Mouse (Mus musculus) embryonic facial prominence, embryonic 12.5 days (tissue): Measurements from ENCODE around the gene Tbc1d10b. TPM values are rescaled to one million over a fixed set of nuclear protein-coding genes. Genes with fewer than 3 reads are reported as not detected.

Source experiments
- ATAC-seq: fragments of 200-750 bp; cut with Nextera tagmentation; 2 replicates; pipeline ENCODE4 v1.8.0; 2017; ENCODE audit not compliant: insufficient number of reproducible peaks, insufficient read depth, low FRiP score, low TSS enrichment
- H3K27ac ChIP-seq: fragments of 300-500 bp; sonication (generic); 2 replicates; pipeline ENCODE4 v1.5.1; 2016; ENCODE audit warnings: mild to moderate bottlenecking
- H3K27me3 ChIP-seq: fragments of 300-500 bp; sonication (generic); 2 replicates; pipeline ENCODE4 v1.6.1; 2016; ENCODE audit warnings: mild to moderate bottlenecking, moderate library complexity
- H3K36me3 ChIP-seq: fragments of 300-500 bp; sonication (generic); 2 replicates; pipeline ENCODE4 v1.6.1; 2016; ENCODE audit warnings: mild to moderate bottlenecking
- H3K4me1 ChIP-seq: fragments of 300-500 bp; sonication (generic); 2 replicates; pipeline ENCODE4 v1.6.1; 2016
- H3K4me2 ChIP-seq: fragments of 300-500 bp; sonication (generic); replicated peaks from 2 replicates; pipeline ENCODE4 v1.6.1; 2016; ENCODE audit warnings: mild to moderate bottlenecking, moderate library complexity
- H3K4me3 ChIP-seq: fragments of 300-500 bp; sonication (generic); 2 replicates; pipeline ENCODE4 v1.5.1; 2016; ENCODE audit warnings: mild to moderate bottlenecking
- H3K9ac ChIP-seq: fragments of 300-500 bp; sonication (generic); 2 replicates; pipeline ENCODE4 v1.6.1; 2016; ENCODE audit warnings: mild to moderate bottlenecking, moderate library complexity
- H3K9me3 ChIP-seq: fragments of 300-500 bp; sonication (generic); 2 replicates; pipeline ENCODE4 v1.6.1; 2016; ENCODE audit warnings: mild to moderate bottlenecking, moderate library complexity
- WGBS: fragments of 180-500 bp; shearing (Covaris S2); methylation state at CpG from one replicate; pipeline ENCODE4 v1.1.7; 2016; 5-methylcytosine and 5-hydroxymethylcytosine counted together
- polyA plus RNA-seq: library from polyadenylated mRNA; unstranded; fragments of >200 nt; fragmentation: Nextera tagmentation; extraction: Ambion mirVana; gene quantifications from 2 replicates; pipeline ENCODE4 v1.2.1, GENCODE M21; 2016

Tbc1d10b gene
- polyA plus RNA-seq, 1 experiment from 2014 or later, result 41.1 TPM

- WGBS, result 83% methylated on average over 6 of the region's 6 CpGs
- H3K4me1 ChIP-seq, result no peaks in the 10 kb centered on the region
- H3K27me3 ChIP-seq, result no peaks in the 10 kb centered on the region
- 0 out of 2 replicates have a peak, but pooled peaks cover 6% of the 10 kb centered on the region for H3K36me3 ChIP-seq
- H3K27ac ChIP-seq, result no peak overlapping the region
- H3K9me3 ChIP-seq, result 0 out of 2 replicates have a peak, but pooled peaks cover 4% of the 10 kb centered on the region
- ATAC-seq, result no peak
- H3K4me2 ChIP-seq, result no peak overlapping the region
- H3K4me3 ChIP-seq, result no peak overlapping the region
- H3K9ac ChIP-seq, result no peak overlapping the region
These were observed 15.5 kb upstream of the Tbc1d10b start for GRCm38 (mm10) chr7:127223515-127224478.

DNA sequence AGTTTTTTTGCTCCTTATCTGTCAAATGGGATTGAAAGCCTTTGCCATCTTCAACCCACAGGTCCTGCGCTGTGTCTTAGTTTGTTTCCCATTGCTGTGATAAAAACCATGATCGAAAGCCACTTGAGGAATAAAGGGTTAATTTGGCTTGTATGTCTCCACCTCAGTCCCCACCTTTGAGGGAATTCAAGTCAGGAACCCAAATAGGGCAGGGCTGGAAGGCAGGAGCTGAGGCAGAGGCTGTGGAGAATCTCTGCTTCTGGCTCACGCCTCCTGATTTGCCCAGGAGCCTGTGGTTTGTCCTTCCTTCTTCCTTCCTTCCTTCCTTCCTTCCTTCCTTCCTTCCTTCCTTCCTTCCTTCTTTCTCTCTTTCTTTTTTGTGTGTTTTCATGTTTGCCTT is 14.8 kb upstream of the Tbc1d10b start:
- no peak for ATAC-seq
- Histone ChIP-seq H3K9ac (no peak overlapping the region), H3K4me2 (no peak overlapping the region), H3K27ac (no peak overlapping the region), H3K27me3 (no peaks in the 10 kb centered on the region), H3K36me3 (0 out of 2 replicates have a peak, but pooled peaks cover 6% of the 10 kb centered on the region), H3K4me1 (no peaks in the 10 kb centered on the region), H3K9me3 (0 out of 2 replicates have a peak, but pooled peaks cover 4% of the 10 kb centered on the region), H3K4me3 (no peak overlapping the region)
- 99% methylated on average over 3 of the region's 3 CpGs for WGBS

DNA sequence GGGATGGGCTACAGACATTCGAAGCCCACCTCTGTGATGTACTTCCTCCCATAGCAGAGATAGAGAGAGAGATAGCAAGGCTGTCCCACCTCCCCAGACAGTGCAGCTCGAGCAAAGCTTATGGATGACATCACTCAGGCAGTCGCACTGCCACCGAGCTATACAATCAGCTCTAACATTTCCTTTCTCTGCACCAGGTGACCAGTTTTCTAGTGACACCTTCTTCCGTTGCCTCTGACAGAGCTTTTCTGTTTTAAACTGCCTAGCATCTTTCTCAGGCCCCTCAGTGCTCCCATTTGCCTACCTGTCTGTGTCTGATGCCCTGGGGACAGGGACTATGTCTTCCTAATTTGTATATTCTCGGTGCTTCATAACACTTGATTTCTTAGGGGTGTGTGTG is 12.2 kb upstream of the Tbc1d10b start:
- Histone ChIP-seq H3K9me3 (0 out of 2 replicates have a peak, but pooled peaks cover 4% of the 10 kb centered on the region), H3K36me3 (0 out of 2 replicates have a peak, but pooled peaks cover 2% of the 10 kb centered on the region), H3K4me1 (no peaks in the 10 kb centered on the region), H3K9ac (no peak overlapping the region), H3K27ac (no peak overlapping the region), H3K4me2 (no peak overlapping the region), H3K4me3 (no peak overlapping the region), H3K27me3 (no peaks in the 10 kb centered on the region)
- no peak for ATAC-seq
- 76% methylated on average over 6 of the region's 6 CpGs for WGBS

- peaks cover 11% of the 10 kb centered on the region; the same call in 1 of the 2 replicates for H3K27me3 ChIP-seq
- H3K4me3 ChIP-seq, result no peak overlapping the region
- 0 out of 2 replicates have a peak, but pooled peaks cover 4% of the 10 kb centered on the region for H3K9me3 ChIP-seq
- no peak overlapping the region for H3K4me2 ChIP-seq
- no peak overlapping the region for H3K9ac ChIP-seq
- WGBS, result 93% methylated on average over 4 of the region's 4 CpGs
- H3K27ac ChIP-seq, result no peak overlapping the region
- no peak for ATAC-seq
- H3K4me1 ChIP-seq, result peaks cover 5% of the 10 kb centered on the region; the same call in 1 of the 2 replicates
- H3K36me3 ChIP-seq, result no peaks in the 10 kb centered on the region
These were observed 10.4 kb upstream of the Tbc1d10b start for GRCm38 (mm10) chr7:127218670-127219069.

DNA sequence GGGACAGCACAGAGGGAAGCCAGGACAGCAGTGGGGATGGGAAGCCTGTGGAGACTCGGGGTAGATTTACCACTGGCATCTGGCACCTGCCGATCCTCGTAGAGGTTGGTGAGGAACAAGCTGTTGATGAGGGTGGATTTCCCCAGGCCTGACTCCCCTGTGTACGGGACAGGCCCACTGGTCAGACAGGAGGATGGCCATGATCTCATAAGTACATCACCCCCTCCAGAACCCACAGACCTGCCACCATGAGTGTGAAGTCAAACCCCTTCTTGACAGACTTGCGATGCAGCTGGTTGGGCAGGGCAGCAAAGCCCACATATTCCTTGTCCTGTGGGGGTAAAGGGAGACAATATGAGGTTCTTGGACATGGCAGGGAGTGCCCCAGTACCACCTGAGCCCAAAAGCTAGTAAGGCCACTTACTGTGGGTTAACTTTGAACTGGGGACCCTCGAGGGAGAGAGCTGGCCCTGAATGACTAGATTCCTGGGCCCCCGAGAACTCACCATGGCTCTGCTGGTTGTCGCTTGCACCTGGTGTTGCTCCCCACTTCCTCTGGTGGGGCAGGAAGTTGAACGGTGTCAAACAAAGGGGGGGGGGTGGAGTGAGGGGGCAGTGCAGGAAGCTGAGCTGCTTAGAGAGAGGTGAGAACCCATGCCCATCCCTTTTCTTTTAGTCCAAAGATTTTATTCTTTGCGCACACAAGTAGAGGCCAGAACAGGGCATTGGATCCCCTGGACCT is 9.8 kb upstream of the Tbc1d10b start:
- no peak overlapping the region for H3K27ac ChIP-seq
- peaks cover 12% of the 10 kb centered on the region; the same call in 1 of the 2 replicates for H3K27me3 ChIP-seq
- H3K9ac ChIP-seq, result no peak overlapping the region
- H3K4me1 ChIP-seq, result peaks cover 5% of the 10 kb centered on the region; the same call in 1 of the 2 replicates
- H3K4me2 ChIP-seq, result no peak overlapping the region
- WGBS, result 78% methylated on average over 10 of the region's 10 CpGs
- H3K9me3 ChIP-seq, result 0 out of 2 replicates have a peak, but pooled peaks cover 4% of the 10 kb centered on the region
- H3K4me3 ChIP-seq, result no peak overlapping the region
- no peaks in the 10 kb centered on the region for H3K36me3 ChIP-seq
- no peak for ATAC-seq

DNA sequence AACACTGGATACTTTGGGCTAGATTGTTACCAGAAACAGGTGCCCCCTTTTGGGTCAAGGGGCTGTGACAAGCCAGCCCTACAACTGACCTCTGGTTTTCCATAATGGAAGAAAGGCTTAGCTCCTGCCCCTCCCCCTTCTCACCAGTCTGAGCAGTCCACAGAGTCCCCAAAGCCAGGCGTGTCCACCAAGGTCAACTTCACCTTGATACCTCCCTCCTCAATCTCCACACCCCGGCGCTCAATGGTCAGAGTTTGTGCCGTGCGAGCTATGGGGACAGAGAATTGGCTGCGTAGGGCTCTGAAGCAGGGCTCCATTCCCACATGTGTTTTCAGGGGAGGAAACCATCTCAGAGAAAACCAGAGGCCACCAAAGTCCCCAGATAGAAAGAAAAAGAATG is 9.2 kb upstream of the Tbc1d10b start:
- H3K9me3 ChIP-seq, result 0 out of 2 replicates have a peak, but pooled peaks cover 4% of the 10 kb centered on the region
- peaks cover 12% of the 10 kb centered on the region; the same call in 1 of the 2 replicates for H3K27me3 ChIP-seq
- H3K4me3 ChIP-seq, result no peak overlapping the region
- WGBS, result 91% methylated on average over 6 of the region's 6 CpGs
- H3K9ac ChIP-seq, result no peak overlapping the region
- peaks cover 5% of the 10 kb centered on the region; the same call in 1 of the 2 replicates for H3K4me1 ChIP-seq
- H3K36me3 ChIP-seq, result no peaks in the 10 kb centered on the region
- no peak for ATAC-seq
- no peak overlapping the region for H3K27ac ChIP-seq
- no peak overlapping the region for H3K4me2 ChIP-seq

DNA sequence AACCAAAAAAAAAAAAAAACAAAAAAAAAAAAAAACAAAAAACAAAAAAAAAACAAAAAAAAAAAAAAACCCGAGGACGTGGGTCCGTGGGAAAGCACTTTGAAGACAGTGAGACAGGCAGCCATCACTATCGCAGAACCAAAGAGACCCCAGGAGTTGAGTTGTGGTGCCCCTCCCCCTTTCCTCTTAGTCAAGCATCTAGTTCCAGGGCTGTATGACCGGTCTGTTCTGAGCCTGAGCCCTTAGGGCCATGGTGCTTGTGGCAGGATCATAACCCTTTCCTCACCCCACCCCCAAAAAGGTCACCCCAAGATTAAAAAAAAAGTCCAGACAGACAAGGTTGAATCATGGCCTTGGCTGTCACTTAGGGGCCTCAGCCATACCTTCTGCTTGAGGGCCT is 8.0 kb upstream of the Tbc1d10b start:
- no peak overlapping the region for H3K9ac ChIP-seq
- H3K4me2 ChIP-seq, result no peak overlapping the region
- no peaks in the 10 kb centered on the region for H3K9me3 ChIP-seq
- 72% methylated on average over 5 of the region's 5 CpGs for WGBS
- H3K36me3 ChIP-seq, result no peaks in the 10 kb centered on the region
- no peak overlapping the region for H3K27ac ChIP-seq
- no peak overlapping the region for H3K4me3 ChIP-seq
- H3K27me3 ChIP-seq, result peaks cover 12% of the 10 kb centered on the region; the same call in 1 of the 2 replicates
- peaks cover 5% of the 10 kb centered on the region; the same call in 1 of the 2 replicates for H3K4me1 ChIP-seq
- no peak for ATAC-seq

- H3K27ac ChIP-seq, result 0 out of 2 replicates have a peak overlapping the region, but pooled peaks have one; percentile 11
- H3K4me1 ChIP-seq, result peaks cover 5% of the 10 kb centered on the region; the same call in 1 of the 2 replicates
- ATAC-seq, result peak; percentile 12; the same call in 1 of the 2 replicates
- H3K9ac ChIP-seq, result peak overlapping the region; percentile 49; the same call in 1 of the 2 replicates
- peak overlapping the region; percentile 29 for H3K4me3 ChIP-seq
- no peaks in the 10 kb centered on the region for H3K9me3 ChIP-seq
- H3K4me2 ChIP-seq, result peak overlapping the region; percentile 49
- H3K27me3 ChIP-seq, result peaks cover 12% of the 10 kb centered on the region; the same call in 1 of the 2 replicates
- 22% methylated on average over 33 of the region's 33 CpGs for WGBS
- no peaks in the 10 kb centered on the region for H3K36me3 ChIP-seq
These were observed 7.0 kb upstream of the Tbc1d10b start for GRCm38 (mm10) chr7:127214981-127215871.

DNA sequence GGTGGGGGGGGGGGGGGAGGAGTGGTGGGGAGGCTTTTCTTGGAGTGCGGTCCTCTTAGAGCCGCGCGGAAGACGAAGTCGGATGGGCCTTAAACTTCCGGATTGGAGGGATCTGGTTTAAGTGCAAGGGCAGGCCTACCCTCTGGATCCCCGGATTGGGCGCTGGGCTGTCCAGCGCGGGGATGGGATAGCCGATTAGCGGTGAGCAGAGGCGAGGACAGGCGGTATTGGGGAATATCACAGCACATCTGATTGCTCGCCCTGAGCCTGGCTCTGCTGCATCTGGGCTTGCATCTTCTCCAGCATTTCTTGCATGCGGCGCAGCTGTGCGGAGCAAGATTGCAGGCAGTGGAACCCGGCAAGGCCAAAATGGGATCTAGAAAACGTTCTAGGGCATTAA is 6.3 kb upstream of the Tbc1d10b start:
- H3K27ac ChIP-seq, result no peak overlapping the region
- H3K27me3 ChIP-seq, result peaks cover 12% of the 10 kb centered on the region; the same call in 1 of the 2 replicates
- H3K9ac ChIP-seq, result peak overlapping the region; percentile 49
- no peaks in the 10 kb centered on the region for H3K36me3 ChIP-seq
- peak overlapping the region; percentile 29; the same call in 1 of the 2 replicates for H3K4me3 ChIP-seq
- peaks cover 5% of the 10 kb centered on the region; the same call in 1 of the 2 replicates for H3K4me1 ChIP-seq
- ATAC-seq, result no peak
- H3K9me3 ChIP-seq, result no peaks in the 10 kb centered on the region
- H3K4me2 ChIP-seq, result peak overlapping the region; percentile 49
- 21% methylated on average over 21 of the region's 21 CpGs for WGBS

DNA sequence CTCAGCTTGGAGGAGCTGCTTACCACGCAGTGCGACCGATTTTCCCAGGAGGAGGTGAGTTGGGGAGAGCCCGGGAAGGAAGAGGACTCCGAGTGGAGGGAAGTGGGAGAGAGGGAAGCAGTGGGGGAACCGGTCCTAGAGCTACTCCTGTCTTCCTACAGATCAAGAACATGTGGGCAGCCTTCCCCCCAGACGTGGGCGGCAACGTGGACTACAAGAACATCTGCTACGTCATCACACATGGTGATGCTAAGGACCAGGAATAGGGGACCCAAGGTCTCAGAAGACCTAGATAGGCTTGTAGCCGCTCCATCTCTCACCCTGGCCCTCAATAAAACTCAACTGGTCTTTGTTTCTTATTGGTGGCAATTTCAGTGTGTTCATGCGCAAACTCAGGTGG is 5.7 kb upstream of the Tbc1d10b start:
- Histone ChIP-seq H3K36me3 (no peaks in the 10 kb centered on the region), H3K9me3 (no peaks in the 10 kb centered on the region), H3K4me1 (peaks cover 5% of the 10 kb centered on the region; the same call in 1 of the 2 replicates), H3K27ac (no peak overlapping the region), H3K9ac (no peak overlapping the region), H3K4me3 (peak overlapping the region; percentile 29; the same call in 1 of the 2 replicates), H3K4me2 (peak overlapping the region; percentile 49; the same call in 1 of the 2 replicates), H3K27me3 (peaks cover 12% of the 10 kb centered on the region; the same call in 1 of the 2 replicates)
- 45% methylated on average over 12 of the region's 12 CpGs for WGBS
- ATAC-seq, result no peak
